Mouse (Mus musculus) hindlimb bud, embryonic 11.5 days (tissue): Measurements from ENCODE around the gene Dnah8.
"Not testable (repeated sequence)": the region's sequence is repeated elsewhere in the genome, so short reads cannot be mapped to it uniquely, and the experiment has no call there.

Source experiments
- DNase-seq: peaks from one replicate; pipeline ENCODE4 v3.0.0-alpha.2; 2012; ENCODE audit warnings: low read depth, low spot score; ENCODE audit errors: extremely low spot score

The Dnah8 gene

GRCm38 (mm10) chr17:30624132-30624531 lies at the start of gene Dnah8:
Dnah8 (plus strand) TSS chr17:30624354.
- DNase-seq = not testable (repeated sequence)

- DNase-seq = no peak
Observed at GRCm38 (mm10) chr17:30574783-30575075, 49.4 kb upstream of the Dnah8 start.

GRCm38 (mm10) chr17:30575121-30575904 lies 48.8 kb upstream of the Dnah8 start:
- DNase-seq = no peak

- peak; percentile 94 for DNase-seq
Observed at GRCm38 (mm10) chr17:30575941-30576773, 48.0 kb upstream of the Dnah8 start, which contains the start of gene Btbd9. Btbd9 (minus strand) TSS chr17:30576488.

- no peak for DNase-seq
Observed at GRCm38 (mm10) chr17:30576946-30577345, 47.2 kb upstream of the Dnah8 start.

GRCm38 (mm10) chr17:30580781-30581180 lies 43.4 kb upstream of the Dnah8 start:
- DNase-seq = no peak

GRCm38 (mm10) chr17:30581201-30581600 lies 43.0 kb upstream of the Dnah8 start:
- no peak for DNase-seq

GRCm38 (mm10) chr17:30582313-30582712 lies 41.8 kb upstream of the Dnah8 start:
- no peak for DNase-seq

GRCm38 (mm10) chr17:30583258-30584001 lies 40.7 kb upstream of the Dnah8 start:
- DNase-seq = no peak

- DNase-seq = peak; percentile 54
Observed at GRCm38 (mm10) chr17:30590417-30591198, 33.5 kb upstream of the Dnah8 start.

GRCm38 (mm10) chr17:30594407-30594806 lies 29.7 kb upstream of the Dnah8 start:
- no peak for DNase-seq

- DNase-seq = no peak
Observed at GRCm38 (mm10) chr17:30594846-30595245, 29.3 kb upstream of the Dnah8 start.

GRCm38 (mm10) chr17:30597786-30598185 lies 26.4 kb upstream of the Dnah8 start:
- DNase-seq = no peak

GRCm38 (mm10) chr17:30598300-30598699 lies 25.9 kb upstream of the Dnah8 start:
- no peak for DNase-seq

GRCm38 (mm10) chr17:30602175-30602574 lies 22.0 kb upstream of the Dnah8 start:
- DNase-seq = no peak

- DNase-seq = no peak
Observed at GRCm38 (mm10) chr17:30604296-30604695, 19.9 kb upstream of the Dnah8 start.

- DNase-seq = no peak
Observed at GRCm38 (mm10) chr17:30605001-30605400, 19.2 kb upstream of the Dnah8 start.

- no peak for DNase-seq
Observed at GRCm38 (mm10) chr17:30606206-30606605, 17.9 kb upstream of the Dnah8 start.

- no peak for DNase-seq
Observed at GRCm38 (mm10) chr17:30606634-30607081, 17.5 kb upstream of the Dnah8 start.

- DNase-seq = no peak
Observed at GRCm38 (mm10) chr17:30607330-30607729, 16.8 kb upstream of the Dnah8 start.
